Mouse (Mus musculus) thymus, adult 18-20 months (tissue): ENCODE measurements around the gene Zfp654.
A peak's percentile ranks its signal among the peaks of the same experiment; 100 is the strongest.

Experiments
- DNase-seq, 2 experiments: peaks; one replicate each; pipeline ENCODE4 v3.0.0; 2022; ENCODE audit warnings: mixed read lengths in 2 of 2

Gene Zfp654

DNA sequence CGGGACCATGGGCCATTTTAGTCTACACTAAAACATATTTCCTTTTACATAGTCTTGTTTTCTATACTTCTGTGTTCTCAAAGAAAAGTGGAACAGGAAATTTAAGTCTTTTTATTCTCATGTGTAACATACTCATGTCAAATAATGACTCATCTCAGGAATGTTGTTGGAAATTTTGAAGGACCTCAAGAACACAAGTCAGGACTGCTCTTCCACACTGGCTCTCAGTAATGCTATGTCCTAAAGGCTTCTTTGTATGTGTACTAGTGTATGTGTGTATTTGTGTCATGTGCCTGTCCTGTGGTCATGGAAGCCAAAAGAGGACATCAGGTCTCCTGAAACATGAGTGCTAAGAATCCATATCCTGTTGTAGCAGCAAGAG is 92.2 kb downstream of the Zfp654 start:
- DNase-seq = no peak

DNA sequence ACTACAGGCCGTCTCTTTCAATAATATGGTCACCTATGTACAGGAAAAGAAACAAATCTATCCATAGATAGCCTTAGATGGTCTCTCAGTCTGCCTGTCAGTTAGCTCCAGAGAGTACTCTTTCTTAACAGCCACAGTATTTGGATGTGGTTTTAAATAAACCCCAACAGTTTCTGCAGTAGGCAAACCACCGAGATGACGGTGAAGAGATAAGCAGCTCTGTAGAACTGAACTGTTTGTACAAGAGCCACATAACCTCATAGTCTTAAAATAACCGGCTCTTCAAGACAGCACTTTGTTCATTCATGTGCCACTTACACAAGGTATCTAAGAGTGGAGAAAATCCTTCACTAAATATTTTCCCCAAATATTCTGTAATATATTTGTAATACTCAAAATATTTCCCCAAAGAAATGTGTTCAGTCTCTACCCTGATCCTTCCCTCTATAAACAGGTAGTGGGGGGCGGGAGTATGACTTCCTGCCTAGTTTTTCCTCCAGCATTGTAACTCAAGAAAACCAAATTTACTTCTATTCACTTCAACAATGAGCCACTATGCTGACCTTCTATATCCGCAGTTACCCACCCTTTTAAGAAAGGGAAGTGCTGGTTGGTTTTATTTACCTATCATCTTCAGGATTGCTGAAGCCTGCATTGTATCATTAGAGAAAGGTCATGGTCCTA is 92.7 kb downstream of the Zfp654 start:
- peak; percentile 14 to 49 for DNase-seq

DNA sequence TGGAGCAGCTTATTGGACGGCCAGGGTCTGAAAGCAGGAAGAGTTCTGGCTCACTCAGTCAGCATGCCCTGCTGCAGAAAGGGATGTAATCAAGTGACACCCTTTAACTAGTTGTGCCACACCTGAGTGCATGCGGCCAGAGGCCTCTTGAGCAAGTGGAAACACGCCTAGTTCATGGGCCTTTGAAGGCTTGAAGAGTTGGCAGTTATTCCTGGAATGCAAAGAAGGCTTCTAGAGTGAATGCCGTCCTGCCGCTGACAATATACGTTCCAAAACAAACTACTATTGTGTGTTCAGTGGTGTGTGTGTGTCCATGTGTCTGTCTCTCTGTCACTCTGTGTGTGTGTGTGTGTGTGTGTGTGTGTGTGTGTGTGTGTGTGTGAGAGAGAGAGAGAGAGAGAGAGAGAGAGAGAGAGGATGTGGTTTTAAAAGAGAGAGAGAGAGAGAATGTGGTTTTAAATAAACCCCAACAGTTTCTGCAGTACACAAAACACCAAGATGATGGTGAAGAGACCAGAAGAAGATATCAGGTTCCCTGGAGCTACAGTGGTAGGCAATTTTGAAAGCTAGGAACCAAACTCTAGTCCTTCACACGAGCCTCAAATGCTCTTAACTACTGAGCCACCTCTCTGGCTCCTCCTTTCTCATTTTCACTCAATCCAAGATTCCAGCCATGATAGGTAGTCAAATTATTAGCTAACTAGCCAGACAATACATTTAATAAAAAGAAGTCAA is 93.6 kb downstream of the Zfp654 start:
- DNase-seq = peak; percentile 14 to 49

DNA sequence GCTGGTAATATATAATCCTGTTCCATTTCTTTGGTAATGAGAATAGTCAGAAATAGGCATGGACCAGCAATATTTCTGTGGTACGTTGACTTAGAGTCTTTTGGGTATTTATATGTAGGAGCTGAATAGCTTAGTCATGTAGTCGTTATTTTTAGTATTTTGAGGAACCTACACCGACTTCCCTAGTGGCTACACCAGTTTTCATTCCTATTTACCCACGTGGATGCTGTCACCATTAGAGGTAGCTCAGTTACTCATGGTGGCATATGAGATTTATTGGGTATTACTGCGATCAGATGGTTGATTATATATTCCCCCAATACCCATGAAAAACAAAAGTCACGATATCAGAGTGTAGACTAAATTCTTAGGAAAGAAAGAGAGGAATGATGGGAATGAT is 95.1 kb downstream of the Zfp654 start:
- DNase-seq = no peak

DNA sequence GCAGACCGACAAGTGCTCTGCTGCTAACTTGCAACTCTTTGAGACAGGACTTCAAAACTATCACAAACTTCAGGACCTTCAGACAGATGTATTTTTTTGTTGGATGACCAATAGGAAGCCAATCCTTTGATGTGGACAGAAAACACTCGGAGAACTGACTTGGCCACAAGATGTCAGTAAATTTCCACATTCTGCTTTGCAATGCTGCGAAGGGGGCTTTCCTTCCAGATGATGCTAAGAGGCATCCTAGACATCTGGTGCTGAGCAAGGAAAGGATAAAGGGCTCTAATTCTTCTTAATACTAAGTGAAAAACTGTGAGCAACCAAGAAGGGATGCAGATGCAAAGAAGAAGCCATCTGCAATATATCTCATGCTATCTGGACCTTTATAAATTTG is 96.7 kb downstream of the Zfp654 start:
- no peak for DNase-seq

DNA sequence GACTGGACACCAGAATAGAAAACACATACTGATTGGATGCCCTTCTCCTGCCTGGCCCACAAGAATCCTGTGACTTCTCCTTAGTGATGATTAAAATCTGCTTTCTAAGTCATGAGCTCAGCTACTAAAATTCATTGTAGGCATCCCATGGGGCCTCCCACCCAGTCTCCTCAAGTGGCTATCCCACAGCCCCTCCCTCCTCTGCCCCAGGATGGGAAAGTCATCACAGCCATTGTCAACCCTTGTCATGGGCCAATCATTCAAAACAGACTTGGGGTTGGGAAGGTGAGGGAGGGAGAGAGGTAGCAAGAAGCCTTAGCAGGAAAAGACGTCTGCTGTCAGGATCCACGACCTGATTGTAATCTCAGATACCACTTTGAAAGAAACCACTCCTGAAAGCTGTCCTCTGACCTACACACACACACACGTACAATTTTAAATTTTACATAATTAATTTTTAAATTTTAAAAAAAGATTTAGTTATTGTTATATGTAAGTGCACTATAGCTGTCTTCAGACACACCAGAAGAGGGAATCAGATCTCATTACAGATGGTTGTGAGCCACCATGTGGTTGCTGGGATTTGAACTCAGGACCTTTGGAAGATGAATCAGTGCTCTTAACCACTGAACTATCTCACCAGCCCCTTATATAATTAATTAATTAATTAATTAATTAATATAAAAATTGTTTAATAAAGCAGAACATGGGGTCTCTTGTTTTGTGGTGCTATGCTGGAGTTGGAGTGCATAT is 97.3 kb downstream of the Zfp654 start:
- DNase-seq = no peak

DNA sequence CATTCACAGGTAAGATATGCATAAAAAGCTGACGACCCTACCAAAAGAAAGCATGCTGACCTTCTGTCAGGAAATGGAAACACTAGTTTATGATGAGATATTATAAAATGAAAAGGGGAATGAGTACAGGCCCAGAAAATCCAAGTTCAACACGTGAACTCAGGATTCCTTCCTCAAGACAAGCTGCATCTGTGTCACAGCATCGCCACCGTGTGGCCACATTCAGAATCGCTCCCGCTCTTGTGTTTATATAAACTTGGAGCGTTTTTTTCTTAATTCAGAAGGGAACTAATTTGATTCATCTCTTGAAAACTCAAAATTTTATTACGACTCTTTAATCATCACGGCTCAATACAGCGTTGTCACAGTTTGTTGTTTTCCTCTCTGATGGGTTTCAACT is 103.2 kb downstream of the Zfp654 start:
- peak; percentile 15 to 20 for DNase-seq

DNA sequence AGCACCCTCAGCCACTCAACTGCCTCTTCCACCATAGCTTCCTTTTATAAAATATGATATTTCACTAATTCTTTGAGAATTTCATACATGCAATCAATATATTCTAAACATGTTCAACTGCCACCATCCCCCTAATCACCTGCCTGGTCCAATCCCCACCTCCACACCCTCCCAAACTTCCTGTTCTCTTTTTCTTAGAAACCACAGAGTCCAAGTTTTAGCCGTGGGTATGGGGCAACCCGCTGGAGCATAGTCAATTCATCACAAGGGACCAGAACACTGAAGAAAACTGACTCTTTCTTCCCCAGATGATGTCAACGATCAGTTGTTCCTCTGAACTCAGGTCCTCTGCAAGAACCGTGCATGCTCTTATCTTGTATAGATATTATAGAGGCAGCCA is 106.4 kb downstream of the Zfp654 start:
- DNase-seq = no peak

DNA sequence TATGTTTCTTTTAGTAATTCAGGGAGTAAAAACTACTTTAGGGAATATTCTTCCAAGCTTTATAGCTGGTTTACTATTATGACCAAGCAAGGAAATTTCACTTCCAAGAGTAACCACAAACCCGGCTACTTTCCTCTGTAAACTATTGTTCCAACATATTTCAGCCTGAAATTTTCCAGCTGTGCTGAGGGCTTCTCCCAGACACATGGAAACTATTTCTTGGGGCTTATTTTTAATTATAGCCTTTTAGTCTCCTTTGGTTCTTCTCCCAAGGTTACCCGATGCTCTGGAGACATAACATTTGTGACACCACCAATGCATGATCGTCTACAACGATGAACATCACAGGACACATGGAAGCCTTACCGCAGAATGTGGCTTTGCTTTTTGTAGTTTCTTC is 114.2 kb downstream of the Zfp654 start:
- no peak for DNase-seq
